Mouse (Mus musculus) midbrain, embryonic 12.5 days (tissue): ENCODE measurements around the gene Arhgap21. TPM values are rescaled to one million over a fixed set of nuclear protein-coding genes. Genes with fewer than 3 reads are reported as not detected.

Experiments used
- ATAC-seq: fragments of 200-750 bp; cut with Nextera tagmentation; 2 replicates; pipeline ENCODE4 v1.8.0; 2017; ENCODE audit warnings: low read depth, moderate TSS enrichment, moderate library complexity; ENCODE audit not compliant: low FRiP score
- H3K27ac ChIP-seq: fragments of 300-500 bp; sonication (generic); replicated peaks from 2 replicates; pipeline ENCODE4 v1.5.1; 2016; ENCODE audit warnings: mild to moderate bottlenecking
- H3K27me3 ChIP-seq: fragments of 300-500 bp; sonication (generic); 2 replicates; pipeline ENCODE4 v1.6.1; 2016; ENCODE audit warnings: mild to moderate bottlenecking
- H3K36me3 ChIP-seq: fragments of 300-500 bp; sonication (generic); 2 replicates; pipeline ENCODE4 v1.6.1; 2016
- H3K4me1 ChIP-seq: fragments of 300-500 bp; sonication (generic); 2 replicates; pipeline ENCODE4 v1.6.1; 2016
- H3K4me2 ChIP-seq: fragments of 300-500 bp; sonication (generic); replicated peaks from 2 replicates; pipeline ENCODE4 v1.6.1; 2016; ENCODE audit warnings: mild to moderate bottlenecking, moderate library complexity
- H3K4me3 ChIP-seq: fragments of 300-500 bp; sonication (generic); 2 replicates; pipeline ENCODE4 v1.5.1; 2016; ENCODE audit warnings: mild to moderate bottlenecking
- H3K9ac ChIP-seq: fragments of 300-500 bp; sonication (generic); replicated peaks from 2 replicates; pipeline ENCODE4 v1.6.1; 2016; ENCODE audit warnings: mild to moderate bottlenecking, moderate library complexity
- H3K9me3 ChIP-seq: fragments of 300-500 bp; sonication (generic); 2 replicates; pipeline ENCODE4 v1.6.1; 2016; ENCODE audit warnings: mild to moderate bottlenecking
- WGBS: fragments of 180-500 bp; shearing (Covaris S2); methylation state at CpG from one replicate; pipeline ENCODE4 v1.1.7; 2016; 5-methylcytosine and 5-hydroxymethylcytosine counted together
- polyA plus RNA-seq: library from polyadenylated mRNA; unstranded; fragments of >200 nt; fragmentation: Nextera tagmentation; extraction: Ambion mirVana; gene quantifications from 2 replicates; pipeline ENCODE4 v1.2.1, GENCODE M21; 2016

Gene Arhgap21
- polyA plus RNA-seq, 1 experiment from 2014 or later = 67.8 TPM

DNA sequence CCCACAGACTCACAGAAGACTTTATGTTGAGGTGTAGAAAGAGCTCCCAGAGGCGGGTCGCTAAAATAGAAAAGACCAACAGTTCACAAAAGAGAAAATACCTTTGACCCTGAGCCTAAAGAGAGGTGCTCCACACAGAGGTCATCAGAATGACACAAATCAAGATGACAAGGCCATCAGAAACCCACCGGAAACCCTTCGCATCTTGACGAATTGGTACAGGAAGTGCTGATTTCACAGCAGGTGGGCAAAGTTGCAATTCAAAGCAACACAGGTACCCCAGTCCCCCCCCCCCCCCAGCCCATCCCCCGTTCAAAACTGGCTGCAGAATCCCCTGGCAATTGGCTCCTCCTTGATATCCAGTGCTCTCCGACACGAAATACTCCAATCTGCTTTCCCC lies 10.0 kb upstream of the Arhgap21 start:
- Histone ChIP-seq H3K4me2 (no peak overlapping the region), H3K27me3 (no peaks in the 10 kb centered on the region), H3K9me3 (no peaks in the 10 kb centered on the region), H3K9ac (no peak overlapping the region), H3K36me3 (no peaks in the 10 kb centered on the region), H3K27ac (no peak overlapping the region), H3K4me3 (no peak overlapping the region), H3K4me1 (no peaks in the 10 kb centered on the region)
- ATAC-seq = no peak
- 78% methylated on average over 8 of the region's 8 CpGs for whole genome bisulfite sequencing

DNA sequence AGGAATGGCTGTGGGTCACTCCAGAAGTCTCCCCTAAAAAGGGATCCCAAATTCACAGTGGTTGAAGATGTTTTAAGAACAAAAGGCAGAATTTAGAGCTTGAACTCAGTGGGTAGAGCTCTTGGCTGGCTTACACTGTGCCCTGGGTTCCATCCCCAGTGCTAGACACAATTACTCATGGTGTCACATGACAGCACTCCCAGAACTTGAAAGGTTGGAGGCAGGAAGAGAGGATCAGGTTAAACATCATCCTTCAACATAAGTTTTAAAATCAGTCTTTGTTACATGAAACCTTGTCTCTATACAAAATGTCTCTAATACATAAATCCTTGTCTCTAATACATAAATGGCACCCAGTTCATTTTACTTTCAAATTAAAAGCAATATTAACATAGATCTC lies 8.4 kb upstream of the Arhgap21 start:
- no peaks in the 10 kb centered on the region for H3K4me1 ChIP-seq
- no peaks in the 10 kb centered on the region for H3K9me3 ChIP-seq
- no peaks in the 10 kb centered on the region for H3K27me3 ChIP-seq
- no peaks in the 10 kb centered on the region for H3K36me3 ChIP-seq
- no peak overlapping the region for H3K4me2 ChIP-seq
- no peak overlapping the region for H3K27ac ChIP-seq
- no peak overlapping the region for H3K9ac ChIP-seq
- ATAC-seq = no peak
- no peak overlapping the region for H3K4me3 ChIP-seq

- H3K27me3 ChIP-seq = no peaks in the 10 kb centered on the region
- no peak overlapping the region for H3K9ac ChIP-seq
- H3K36me3 ChIP-seq = no peaks in the 10 kb centered on the region
- no peak overlapping the region for H3K4me2 ChIP-seq
- H3K4me3 ChIP-seq = no peak overlapping the region
- ATAC-seq = no peak
- peaks cover 10% of the 10 kb centered on the region; the same call in 1 of the 2 replicates for H3K4me1 ChIP-seq
- H3K27ac ChIP-seq = no peak overlapping the region
- H3K9me3 ChIP-seq = no peaks in the 10 kb centered on the region
- WGBS = 84% methylated on average over 3 of the region's 3 CpGs
Observed at GRCm38 (mm10) chr2:20973513-20973912, 4.8 kb upstream of the Arhgap21 start.

- peaks cover 10% of the 10 kb centered on the region; the same call in 1 of the 2 replicates for H3K4me1 ChIP-seq
- H3K9ac ChIP-seq = no peak overlapping the region
- no peak overlapping the region for H3K27ac ChIP-seq
- no peaks in the 10 kb centered on the region for H3K9me3 ChIP-seq
- H3K4me2 ChIP-seq = no peak overlapping the region
- no peaks in the 10 kb centered on the region for H3K36me3 ChIP-seq
- H3K27me3 ChIP-seq = no peaks in the 10 kb centered on the region
- ATAC-seq = no peak
- H3K4me3 ChIP-seq = no peak overlapping the region
- 85% methylated on average over 1 of the region's 1 CpGs for WGBS
Observed at GRCm38 (mm10) chr2:20972180-20972579, 3.5 kb upstream of the Arhgap21 start.

- no peak overlapping the region for H3K4me2 ChIP-seq
- no peaks in the 10 kb centered on the region for H3K36me3 ChIP-seq
- H3K9me3 ChIP-seq = no peaks in the 10 kb centered on the region
- H3K4me1 ChIP-seq = peaks cover 10% of the 10 kb centered on the region; the same call in 1 of the 2 replicates
- no peak overlapping the region for H3K9ac ChIP-seq
- ATAC-seq = no peak
- no peak overlapping the region for H3K27ac ChIP-seq
- H3K27me3 ChIP-seq = no peaks in the 10 kb centered on the region
- no peak overlapping the region for H3K4me3 ChIP-seq
Observed at GRCm38 (mm10) chr2:20971628-20972027, 2.9 kb upstream of the Arhgap21 start.

GRCm38 (mm10) chr2:20969201-20970200 lies 820 bp upstream of the Arhgap21 start:
- Histone ChIP-seq H3K36me3 (no peaks in the 10 kb centered on the region), H3K4me3 (peak overlapping the region; percentile 99), H3K27ac (peak overlapping the region; percentile 99), H3K27me3 (no peaks in the 10 kb centered on the region), H3K4me2 (peak overlapping the region; percentile 72), H3K9me3 (no peaks in the 10 kb centered on the region), H3K4me1 (peaks cover 15% of the 10 kb centered on the region), H3K9ac (peak overlapping the region; percentile 99)
- under 1% methylated on average over 49 of the region's 49 CpGs for WGBS
- ATAC-seq = peak; percentile 96

- Histone ChIP-seq H3K27ac (peak overlapping the region; percentile 99), H3K4me1 (peaks cover 28% of the 10 kb centered on the region), H3K9me3 (no peaks in the 10 kb centered on the region), H3K4me3 (peak overlapping the region; percentile 99), H3K9ac (peak overlapping the region; percentile 99), H3K27me3 (no peaks in the 10 kb centered on the region), H3K4me2 (peak overlapping the region; percentile 72), H3K36me3 (no peaks in the 10 kb centered on the region)
- no peak; the same call in 1 of the 2 replicates for ATAC-seq
- under 1% methylated on average over 42 of the region's 57 CpGs for WGBS
Observed at GRCm38 (mm10) chr2:20967646-20968351, 882 bp downstream of the Arhgap21 start.

GRCm38 (mm10) chr2:20967101-20967645 lies 1.5 kb downstream of the Arhgap21 start:
- Histone ChIP-seq H3K4me3 (peak overlapping the region; percentile 99), H3K27ac (peak overlapping the region; percentile 99), H3K36me3 (no peaks in the 10 kb centered on the region), H3K9me3 (no peaks in the 10 kb centered on the region), H3K4me1 (peaks cover 34% of the 10 kb centered on the region), H3K9ac (peak overlapping the region; percentile 99), H3K4me2 (peak overlapping the region; percentile 72), H3K27me3 (no peaks in the 10 kb centered on the region)
- no peak for ATAC-seq
- 1% methylated on average over 13 of the region's 13 CpGs for WGBS

- peak overlapping the region; percentile 99 for H3K27ac ChIP-seq
- no peaks in the 10 kb centered on the region for H3K36me3 ChIP-seq
- peak overlapping the region; percentile 72 for H3K4me2 ChIP-seq
- H3K9me3 ChIP-seq = no peaks in the 10 kb centered on the region
- peak overlapping the region; percentile 99 for H3K4me3 ChIP-seq
- H3K27me3 ChIP-seq = no peaks in the 10 kb centered on the region
- H3K9ac ChIP-seq = peak overlapping the region; percentile 99
- 22% methylated on average over 18 of the region's 18 CpGs for WGBS
- H3K4me1 ChIP-seq = peaks cover 40% of the 10 kb centered on the region
- no peak for ATAC-seq
Observed at GRCm38 (mm10) chr2:20966176-20967100, 2.2 kb downstream of the Arhgap21 start.

GRCm38 (mm10) chr2:20965361-20965760 lies 3.3 kb downstream of the Arhgap21 start:
- Histone ChIP-seq H3K9ac (peak overlapping the region; percentile 99; the same call in 1 of the 2 replicates), H3K27ac (no peak overlapping the region), H3K4me2 (peak overlapping the region; percentile 72), H3K36me3 (no peaks in the 10 kb centered on the region), H3K4me3 (peak overlapping the region; percentile 99), H3K9me3 (no peaks in the 10 kb centered on the region), H3K4me1 (peaks cover 47% of the 10 kb centered on the region), H3K27me3 (no peaks in the 10 kb centered on the region)
- WGBS = 81% methylated on average over 3 of the region's 3 CpGs
- ATAC-seq = no peak

GRCm38 (mm10) chr2:20964461-20964860 lies 4.2 kb downstream of the Arhgap21 start:
- H3K9ac ChIP-seq = no peak overlapping the region

More at GRCm38 (mm10) chr2:20964461-20964860, 4.2 kb downstream of the Arhgap21 start:
- Histone ChIP-seq H3K4me1 (peaks cover 50% of the 10 kb centered on the region), H3K4me2 (peak overlapping the region; percentile 72), H3K36me3 (no peaks in the 10 kb centered on the region), H3K27ac (no peak overlapping the region), H3K9me3 (no peaks in the 10 kb centered on the region), H3K4me3 (peak overlapping the region; percentile 19; the same call in 1 of the 2 replicates), H3K27me3 (no peaks in the 10 kb centered on the region)
- ATAC-seq = no peak
